Mouse (Mus musculus) kidney, postnatal 10 days (tissue): Measurements from ENCODE around the gene Gm49373.

Source experiments
- DNase-seq: peaks from one replicate; pipeline ENCODE4 v3.0.0; 2021; ENCODE audit warnings: mixed read lengths

Gm49373 gene

GRCm38 (mm10) chr9:21026849-21027248, 46.0 kb downstream of the Gm49373 start:
- DNase-seq: no peak

DNA sequence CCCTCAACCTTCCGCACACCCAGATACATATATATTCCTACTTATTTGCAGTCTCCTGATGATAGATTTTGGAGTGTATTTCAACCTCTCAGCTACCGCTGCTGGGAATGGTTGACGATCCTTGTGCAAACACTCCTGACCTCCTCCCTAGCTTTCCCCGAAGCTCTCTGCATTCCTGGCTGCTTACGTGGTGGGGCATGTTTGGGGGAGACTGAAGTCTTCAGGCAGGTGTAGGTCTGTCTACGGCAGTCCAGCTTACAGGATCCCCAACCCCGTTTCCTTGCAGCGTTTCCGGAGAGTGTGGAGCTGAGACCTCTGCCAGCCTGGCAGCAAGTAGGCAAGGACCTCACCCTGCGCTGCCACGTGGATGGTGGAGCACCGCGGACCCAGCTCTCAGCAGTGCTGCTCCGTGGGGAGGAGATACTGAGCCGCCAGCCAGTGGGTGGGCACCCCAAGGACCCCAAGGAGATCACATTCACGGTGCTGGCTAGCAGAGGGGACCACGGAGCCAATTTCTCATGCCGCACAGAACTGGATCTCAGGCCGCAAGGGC, 47.6 kb downstream of the Gm49373 start:
- no peak for DNase-seq

DNA sequence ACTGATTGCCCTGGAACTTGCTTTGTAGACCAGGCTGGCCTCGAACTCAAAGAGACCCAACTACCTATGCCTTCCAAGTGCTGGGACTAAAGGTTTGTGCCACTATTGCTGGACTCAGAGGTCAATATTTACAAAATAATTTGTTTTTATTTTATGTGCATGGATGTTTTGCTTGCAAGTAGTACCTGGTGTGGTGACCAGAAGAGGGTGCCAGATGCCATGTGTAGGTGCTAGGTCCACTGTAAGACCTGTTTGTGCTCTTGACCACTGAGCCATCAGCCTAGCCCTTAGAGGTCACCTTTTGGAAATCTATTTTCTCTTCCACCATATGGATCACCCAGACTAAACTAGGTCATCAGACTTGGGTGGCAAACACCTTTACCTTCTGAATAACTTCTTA, 50.2 kb downstream of the Gm49373 start:
- no peak for DNase-seq

DNA sequence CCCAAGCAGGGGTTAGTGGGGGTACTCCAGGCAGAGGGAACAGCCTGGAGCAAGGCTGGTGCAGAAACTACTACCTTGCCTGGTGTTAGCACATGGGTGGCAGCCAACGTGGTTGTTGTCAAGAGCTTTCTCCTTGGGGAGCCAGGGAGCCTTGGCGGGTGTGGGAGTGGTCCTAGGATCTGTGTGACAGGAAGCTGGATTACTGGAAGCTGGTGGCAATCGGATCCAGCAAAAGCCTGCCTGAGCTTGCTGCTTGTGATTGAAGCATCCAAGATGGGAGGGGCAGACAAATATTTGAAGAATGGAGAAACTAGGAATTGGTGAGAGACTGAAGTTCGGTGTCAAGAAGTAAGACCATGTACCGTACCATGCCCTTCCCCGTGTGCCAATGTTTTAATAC, 50.6 kb downstream of the Gm49373 start:
- no peak for DNase-seq

DNA sequence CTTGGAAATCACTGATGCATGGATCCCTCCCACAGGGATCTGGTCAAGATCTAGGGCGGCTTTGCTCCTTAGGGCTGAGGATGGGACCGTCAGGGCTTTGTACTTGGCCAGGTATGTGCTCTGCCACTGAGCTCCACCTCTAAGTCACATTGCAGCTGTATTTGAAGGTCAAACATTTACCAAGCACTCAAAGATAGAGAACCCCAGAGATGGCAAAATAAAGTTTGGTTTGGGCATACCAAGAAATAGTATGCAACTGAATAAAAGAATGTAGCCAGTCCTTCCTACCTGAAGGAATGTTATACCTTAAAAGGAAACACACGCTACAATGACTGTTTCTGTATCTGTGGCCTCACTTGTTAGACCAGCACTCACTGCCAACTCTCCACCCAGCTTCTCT, 51.5 kb downstream of the Gm49373 start:
- DNase-seq: no peak

DNA sequence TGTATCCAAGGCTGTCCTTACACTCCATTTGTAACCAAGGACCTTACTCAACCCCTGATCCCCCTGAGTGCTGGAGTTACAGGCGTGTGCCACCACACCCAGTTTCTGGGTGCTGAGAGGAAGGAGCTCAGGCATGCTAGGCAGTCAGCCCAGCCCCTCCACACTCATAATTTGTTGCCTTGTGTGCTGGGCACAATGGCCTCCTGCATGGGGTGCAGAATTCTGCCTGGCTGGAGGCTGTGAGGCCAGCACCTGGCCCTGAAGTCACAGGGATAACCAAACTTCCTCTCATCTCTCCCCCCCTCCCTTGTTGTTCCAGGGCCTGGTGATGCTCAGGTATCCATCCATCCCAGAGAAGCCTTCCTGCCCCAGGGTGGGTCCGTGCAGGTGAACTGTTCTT, 54.3 kb downstream of the Gm49373 start:
- no peak for DNase-seq

GRCm38 (mm10) chr9:21017177-21017575, 55.7 kb downstream of the Gm49373 start:
- no peak for DNase-seq

DNA sequence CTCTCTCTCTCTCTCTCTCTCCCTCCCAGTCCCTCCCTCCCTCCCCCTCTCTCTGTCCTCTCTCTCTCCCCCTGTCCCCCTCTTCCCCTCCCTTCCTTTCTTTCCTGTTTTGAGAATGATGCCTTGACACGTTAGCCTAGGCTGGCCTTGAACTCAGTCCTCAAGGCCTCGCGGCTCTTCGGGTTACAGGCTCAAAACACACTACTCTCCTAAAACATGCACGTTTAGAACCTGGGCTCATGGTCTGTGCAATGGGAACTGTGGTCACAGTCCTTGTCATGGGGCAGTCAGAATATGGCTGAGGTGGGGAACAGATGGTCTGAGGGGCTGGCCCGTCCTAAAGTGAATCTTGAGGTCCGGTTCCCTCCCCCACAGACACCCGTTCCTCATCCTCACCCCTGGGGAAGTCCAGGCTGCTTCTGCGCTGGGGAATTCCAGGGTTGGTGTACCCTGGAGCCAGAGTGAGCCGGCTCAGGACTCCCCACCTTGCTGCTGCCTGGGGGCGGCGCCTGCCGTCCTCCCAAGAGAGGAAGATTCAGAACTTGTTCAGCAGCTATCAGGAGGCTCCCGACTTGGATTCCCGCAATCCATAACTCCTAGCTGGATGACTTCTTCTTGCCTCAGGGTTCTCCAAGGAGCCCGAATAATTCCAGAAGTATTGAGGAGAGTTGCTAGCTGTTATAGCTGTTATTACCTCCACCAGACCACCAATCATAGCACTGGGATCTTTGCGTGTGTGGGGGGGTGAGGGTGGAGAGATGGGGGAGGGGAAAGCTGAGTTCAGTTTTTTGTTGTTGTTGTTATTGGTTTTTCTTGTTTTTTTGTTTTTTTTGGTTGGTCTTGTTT, 56.3 kb downstream of the Gm49373 start:
- no peak for DNase-seq

GRCm38 (mm10) chr9:21015571-21016130, 57.2 kb downstream of the Gm49373 start, which contains the start of gene Icam1:
Gene Icam1, plus strand, starts transcription at chr9:21015985.
- peak; percentile 90 for DNase-seq

DNA sequence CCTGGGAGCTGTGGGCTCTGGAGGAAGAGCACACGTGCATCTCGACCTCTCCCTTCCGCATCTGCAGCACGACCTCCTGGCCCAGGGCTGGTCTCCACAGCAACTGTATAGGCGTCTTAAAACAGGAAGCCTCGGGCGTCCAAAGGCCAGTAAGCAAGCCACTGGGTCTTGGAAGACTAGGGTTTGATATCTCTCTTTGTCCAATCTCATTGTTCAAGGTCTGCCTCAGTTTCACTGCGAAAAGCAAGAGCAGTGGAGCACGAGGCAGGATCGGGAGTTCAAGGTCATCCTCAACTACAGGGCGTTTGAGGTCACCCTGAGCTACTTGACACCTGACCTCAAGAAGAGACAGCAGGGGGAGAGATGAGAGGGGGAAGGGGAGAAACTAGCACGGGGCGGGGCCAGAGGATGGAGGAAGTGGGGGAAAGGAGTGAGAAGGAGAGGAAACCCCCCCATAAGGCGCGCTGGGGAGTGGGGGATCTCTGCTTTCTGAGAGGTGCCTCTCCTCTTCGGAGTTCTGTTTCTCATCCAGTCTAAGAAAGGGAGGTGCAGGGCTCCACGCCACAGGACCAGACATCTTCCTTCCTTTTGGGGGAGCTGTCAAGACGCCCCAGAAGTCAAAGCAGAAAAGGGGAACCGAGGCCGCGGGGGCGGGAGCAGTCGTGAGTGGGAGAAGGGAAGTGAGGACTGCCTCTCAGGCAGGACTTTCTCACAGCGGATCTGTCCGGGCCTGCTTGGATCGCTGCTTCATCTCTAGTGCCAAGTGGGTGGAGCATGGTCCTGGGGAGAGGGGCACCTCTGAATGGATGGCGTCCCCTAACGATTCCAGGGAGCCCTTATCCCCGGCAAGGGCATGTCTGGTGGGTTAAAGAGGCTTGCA, 58.0 kb downstream of the Gm49373 start:
- DNase-seq: peak; percentile 78
